Mouse (Mus musculus) ES-E14 (cell line): ENCODE measurements around the gene Mamld1. TPM values are rescaled to one million over a fixed set of nuclear protein-coding genes. Genes with fewer than 3 reads are reported as not detected.
"Not testable (repeated sequence)": the region's sequence is repeated elsewhere in the genome, so short reads cannot be mapped to it uniquely, and the experiment has no call there.

Source experiments
- DNase-seq: peaks from one replicate; pipeline ENCODE4 v3.0.0-alpha.2; 2013; ENCODE audit warnings: low read depth, low spot score
- H3K27ac ChIP-seq: 2 replicates; pipeline ENCODE4 v1.5.1; 2012; ENCODE audit warnings: low read depth, mild to moderate bottlenecking, low read length, moderate library complexity, mixed read lengths; ENCODE audit not compliant: poor library complexity, insufficient read depth, severe bottlenecking
- H3K36me3 ChIP-seq: 2 replicates; pipeline ENCODE4 v1.6.1; 2012; ENCODE audit warnings: mild to moderate bottlenecking, low read length, moderate library complexity, mixed read lengths; ENCODE audit not compliant: control insufficient read depth, poor library complexity, insufficient read depth, severe bottlenecking
- H3K4me1 ChIP-seq, 2 experiments: fragments of 150-350 bp in 1 of 2; sonication (generic) in 1 of 2; 2 replicates each; pipeline ENCODE4 v1.6.1; 2012; ENCODE audit warnings: low read length in 2 of 2, mild to moderate bottlenecking in 1 of 2, mixed read lengths in 1 of 2; ENCODE audit not compliant: control insufficient read depth in 2 of 2, insufficient read depth in 2 of 2, poor library complexity in 1 of 2
- H3K4me3 ChIP-seq, 2 experiments: fragments of 150-350 bp in 1 of 2; sonication (generic) in 1 of 2; 2 replicates each; pipeline ENCODE4 v1.5.1; 2012; ENCODE audit warnings: low read length in 2 of 2, low read depth in 1 of 2, mild to moderate bottlenecking in 1 of 2, mixed read lengths in 1 of 2; ENCODE audit not compliant: insufficient read depth in 1 of 2, poor library complexity in 1 of 2, severe bottlenecking in 1 of 2
- H3K9ac ChIP-seq: 2 replicates; pipeline ENCODE4 v1.6.1; 2012; ENCODE audit warnings: low read depth, mild to moderate bottlenecking, low read length, mixed read lengths; ENCODE audit not compliant: poor library complexity, insufficient read depth, severe bottlenecking
- H3K9me3 ChIP-seq: fragments of 150-350 bp; sonication (generic); 2 replicates; pipeline ENCODE4 v1.6.1; 2012; ENCODE audit warnings: low read depth, mild to moderate bottlenecking, low read length; ENCODE audit not compliant: control insufficient read depth, insufficient read depth
- CHD2 ChIP-seq: IDR thresholded peaks from 2 replicates; pipeline ENCODE4 v1.6.1; 2014; ENCODE audit warnings: mild to moderate bottlenecking, low read depth, low read length, inconsistent platforms
- HCFC1 ChIP-seq: IDR thresholded peaks from 2 replicates; pipeline ENCODE4 v1.6.1; 2012; ENCODE audit warnings: low read length, inconsistent platforms, borderline replicate concordance; ENCODE audit not compliant: insufficient read depth
- MAFK ChIP-seq: IDR thresholded peaks from 2 replicates; pipeline ENCODE4 v1.6.1; 2014; ENCODE audit warnings: mild to moderate bottlenecking, low read depth, low read length, inconsistent platforms; ENCODE audit not compliant: insufficient read depth
- ZC3H11A ChIP-seq: IDR thresholded peaks from 2 replicates; pipeline ENCODE4 v1.6.1; 2012; ENCODE audit warnings: low read depth, mild to moderate bottlenecking, inconsistent platforms, low read length, borderline replicate concordance
- ZNF384 ChIP-seq: IDR thresholded peaks from 2 replicates; pipeline ENCODE4 v1.6.1; 2012; ENCODE audit warnings: low read depth, low read length, inconsistent platforms
- in situ Hi-C, 2 experiments: fragments of 600-800 bp; cut with MboI; formaldehyde crosslinking; loops; one replicate each; pipeline ENCODE4 v1.15.1; 2025; ENCODE audit warnings: low sequenced_read_pairs in 2 of 2, inconsistent platforms in 1 of 2; ENCODE audit not compliant: unreplicated experiment in 2 of 2
- total RNA-seq: library from RNA; depleted of rRNA; stranded (reverse); fragments of 300-350 nt; gene quantifications from 2 replicates; pipeline ENCODE4 v1.2.3, GENCODE M21; 2012; rRNA removed

Mamld1 gene
- total RNA-seq = 0.13 TPM in 1 of 2 replicates, not detected in the other

- Histone ChIP-seq H3K4me1 (no peaks in the 10 kb centered on the region), H3K36me3 (no peaks in the 10 kb centered on the region), H3K4me3 (peak within 1 kb of the TSS; percentile 21 to 56; a peak in 3 of 4 replicates), H3K27ac (no peak within 1 kb of the TSS), H3K9ac (no peak within 1 kb of the TSS), H3K9me3 (no peaks in the 10 kb centered on the region)
- DNase-seq = no peak
- in situ Hi-C loops = no loop called here
- TF ChIP-seq ZNF384 = no peak
- no peak for TF ChIP-seq MAFK
- TF ChIP-seq CHD2 = no peak
Measured at GRCm38 (mm10) chrX:71049864-71050576, at the start of gene Mamld1. TSS of gene Mamld1 (plus strand) at chrX:71050256.

- Histone ChIP-seq H3K4me3 (no peak overlapping the region), H3K4me1 (no peaks in the 10 kb centered on the region), H3K9me3 (no peaks in the 10 kb centered on the region), H3K27ac (no peak overlapping the region), H3K9ac (no peak overlapping the region), H3K36me3 (no peaks in the 10 kb centered on the region)
- in situ Hi-C loops = no loop called here
- DNase-seq = no peak
- no peak for TF ChIP-seq CHD2
- TF ChIP-seq HCFC1 = no peak
- no peak for TF ChIP-seq MAFK
- TF ChIP-seq ZC3H11A = no peak
- TF ChIP-seq ZNF384 = no peak
Measured at GRCm38 (mm10) chrX:71024718-71025117, 25.3 kb upstream of the Mamld1 start.

- in situ Hi-C loops = no loop called here
- H3K36me3 ChIP-seq = no peaks in the 10 kb centered on the region
- no peaks in the 10 kb centered on the region for H3K9me3 ChIP-seq
- TF ChIP-seq ZNF384 (no peak), CHD2 (no peak), ZC3H11A (no peak), HCFC1 (no peak), MAFK (no peak)
- H3K4me3 ChIP-seq = no peak overlapping the region
- H3K9ac ChIP-seq = no peak overlapping the region
- no peaks in the 10 kb centered on the region for H3K4me1 ChIP-seq
- DNase-seq = no peak
- H3K27ac ChIP-seq = no peak overlapping the region
Measured at GRCm38 (mm10) chrX:71028007-71028406, 22.0 kb upstream of the Mamld1 start.

- H3K4me3 ChIP-seq, H3K4me1 ChIP-seq, H3K27ac ChIP-seq, H3K36me3 ChIP-seq, H3K9me3 ChIP-seq, in situ Hi-C loops, H3K9ac ChIP-seq, DNase-seq: not testable (repeated sequence)
Measured at GRCm38 (mm10) chrX:71028976-71029375, 21.1 kb upstream of the Mamld1 start.

- Histone ChIP-seq H3K4me1 (no peaks in the 10 kb centered on the region), H3K27ac (no peak overlapping the region), H3K9ac (no peak overlapping the region), H3K36me3 (no peaks in the 10 kb centered on the region), H3K9me3 (no peaks in the 10 kb centered on the region), H3K4me3 (no peak overlapping the region; a peak in 1 of 4 replicates)
- TF ChIP-seq CHD2 = no peak
- TF ChIP-seq MAFK = no peak
- no peak for TF ChIP-seq HCFC1
- TF ChIP-seq ZNF384 = no peak
- TF ChIP-seq ZC3H11A = no peak
- DNase-seq = no peak
- in situ Hi-C loops = no loop called here
Measured at GRCm38 (mm10) chrX:71050677-71051311, 738 bp downstream of the Mamld1 start.
